Comparison of ENCODE assay signal across 11 mouse cellular contexts in the genomic region with DNA sequence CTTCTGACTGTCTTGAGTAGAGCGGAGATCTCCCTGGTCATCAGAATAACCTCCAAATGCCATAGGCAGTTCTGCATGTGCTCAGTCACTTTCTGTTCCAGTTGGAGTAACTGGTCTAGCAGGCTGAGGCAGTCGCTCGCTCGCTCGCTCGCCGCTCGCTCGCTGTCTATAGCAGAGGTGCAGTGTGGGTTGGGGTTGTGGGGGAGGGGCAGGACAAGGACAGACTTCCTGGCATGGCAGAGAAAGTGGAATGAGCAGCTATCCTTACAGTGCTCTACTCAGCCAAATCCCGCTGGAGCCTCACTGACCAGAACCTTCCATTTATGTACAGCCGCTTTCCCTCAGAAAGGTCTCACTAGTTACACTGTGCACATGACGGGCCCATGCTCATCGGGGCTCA. TPM values are rescaled to one million over a fixed set of nuclear protein-coding genes. Genes with fewer than 3 reads are reported as not detected.
DNase-seq lines count a peak whose midpoint lies in the region; ATAC-seq lines count a peak whose summit lies in the region.
"Had no signal": no experiment of that assay in that cellular context is flagged by ENCODE, and none has a peak within 500 bp of the region (broad histone marks: within the 10 kb centered on the region; RNA-seq: fewer than 3 reads in every experiment).

No protein-coding gene starts in this region.

- H3K9me3 ChIP-seq in limb, embryonic 11.5 days (ENCODE audit: control insufficient read depth, low read length), result no peaks in the 10 kb centered on the region
- H3K9me3 ChIP-seq in limb, embryonic 10.5 days (replicated peaks), result no peaks in the 10 kb centered on the region
- H3K9me3 ChIP-seq in embryonic facial prominence, embryonic 13.5 days, result no peaks in the 10 kb centered on the region
- no peaks in the 10 kb centered on the region for H3K9me3 ChIP-seq in stomach, embryonic 16.5 days (replicated peaks; ENCODE audit: control insufficient read depth, low read length)
- H3K9me3 ChIP-seq: embryonic facial prominence, embryonic 12.5 days had no signal

- no peaks in the 10 kb centered on the region for H3K4me1 ChIP-seq in limb, embryonic 11.5 days (ENCODE audit: control insufficient read depth, insufficient read depth, low read length)
- no peaks in the 10 kb centered on the region for H3K4me1 ChIP-seq in limb, embryonic 10.5 days
- no peaks in the 10 kb centered on the region for H3K4me1 ChIP-seq in embryonic facial prominence, embryonic 13.5 days
- no peaks in the 10 kb centered on the region for H3K4me1 ChIP-seq in stomach, embryonic 16.5 days (ENCODE audit: control insufficient read depth, insufficient read depth, low read length)
- H3K4me1 ChIP-seq: embryonic facial prominence, embryonic 12.5 days had no signal

- no peak overlapping the region for H3K4me2 ChIP-seq in limb, embryonic 11.5 days (ENCODE audit: low read depth, severe bottlenecking)
- no peak overlapping the region for H3K4me2 ChIP-seq in embryonic facial prominence, embryonic 13.5 days
- H3K4me2 ChIP-seq in stomach, embryonic 16.5 days (ENCODE audit: low read depth, low read length), result no peak overlapping the region
- H3K4me2 ChIP-seq: embryonic facial prominence, embryonic 12.5 days had no signal

- peaks cover 9% of the 10 kb centered on the region; the same call in 1 of the 2 replicates for H3K36me3 ChIP-seq in limb, embryonic 11.5 days (ENCODE audit: control insufficient read depth, insufficient read depth, low read length)
- peaks cover 49% of the 10 kb centered on the region for H3K36me3 ChIP-seq in limb, embryonic 10.5 days
- H3K36me3 ChIP-seq in embryonic facial prominence, embryonic 13.5 days, result peaks cover 48% of the 10 kb centered on the region
- H3K36me3 ChIP-seq in stomach, embryonic 16.5 days (ENCODE audit: control insufficient read depth, insufficient read depth, low read length), result peaks cover 31% of the 10 kb centered on the region

- H3K9ac ChIP-seq in limb, embryonic 11.5 days (ENCODE audit: low read length), result no peak overlapping the region
- no peak overlapping the region for H3K9ac ChIP-seq in embryonic facial prominence, embryonic 13.5 days
- no peak overlapping the region for H3K9ac ChIP-seq in stomach, embryonic 16.5 days (ENCODE audit: low read length)
- H3K9ac ChIP-seq: embryonic facial prominence, embryonic 12.5 days had no signal

- no peaks in the 10 kb centered on the region for H3K27me3 ChIP-seq in limb, embryonic 11.5 days (ENCODE audit: control insufficient read depth, insufficient read depth, low read length)
- no peaks in the 10 kb centered on the region for H3K27me3 ChIP-seq in limb, embryonic 10.5 days (ENCODE audit: low read depth, poor library complexity, severe bottlenecking)
- H3K27me3 ChIP-seq in embryonic facial prominence, embryonic 13.5 days, result no peaks in the 10 kb centered on the region
- no peaks in the 10 kb centered on the region for H3K27me3 ChIP-seq in stomach, embryonic 16.5 days (ENCODE audit: control insufficient read depth, insufficient read depth, low read length)
- H3K27me3 ChIP-seq: embryonic facial prominence, embryonic 12.5 days had no signal

- 0 out of 2 replicates have a peak, but pooled peaks have one; percentile 39 for ATAC-seq in limb, embryonic 11.5 days (ENCODE audit: insufficient number of reproducible peaks, low FRiP score, low TSS enrichment, low read depth)
- 0 out of 2 replicates have a peak, but pooled peaks have one; percentile 26 for ATAC-seq in embryonic facial prominence, embryonic 13.5 days (ENCODE audit: insufficient number of reproducible peaks, insufficient read depth, low FRiP score, low TSS enrichment, low read depth)
- ATAC-seq in stomach, embryonic 16.5 days (ENCODE audit: insufficient read depth, low FRiP score), result peak; percentile 62; the same call in 1 of the 2 replicates

- peak; percentile 31 for DNase-seq in adrenal gland, postnatal 25 days
- no peak for DNase-seq in adrenal gland, postnatal 4 days (ENCODE audit: low spot score in 2 of 2)
- DNase-seq in limb, embryonic 11.5 days (ENCODE audit: low spot score), result peak; percentile 32
- DNase-seq in limb, embryonic 10.5 days (ENCODE audit: low spot score), result no peak
- DNase-seq in frontal cortex, postnatal 10 days (ENCODE audit: low spot score in 2 of 2), result no peak
- DNase-seq in cerebellum, adult 9-10 months, result no peak
- DNase-seq: cerebellum, adult 18-20 months; thymus, postnatal 14 days had no signal

- H3K4me3 ChIP-seq in limb, embryonic 11.5 days (ENCODE audit: low read depth, low read length), result no peak overlapping the region
- no peak overlapping the region for H3K4me3 ChIP-seq in limb, embryonic 10.5 days
- H3K4me3 ChIP-seq in embryonic facial prominence, embryonic 13.5 days, result no peak overlapping the region
- H3K4me3 ChIP-seq in stomach, embryonic 16.5 days (replicated peaks; ENCODE audit: low read length), result no peak overlapping the region
- H3K4me3 ChIP-seq: embryonic facial prominence, embryonic 12.5 days had no signal

- 88% methylated on average over 13 of the region's 13 CpGs for WGBS in limb, embryonic 11.5 days
- 85% methylated on average over 13 of the region's 13 CpGs for WGBS in limb, embryonic 10.5 days
- 74% methylated on average over 13 of the region's 13 CpGs for WGBS in embryonic facial prominence, embryonic 13.5 days
- 80% methylated on average over 13 of the region's 13 CpGs for WGBS in stomach, embryonic 16.5 days

- H3K27ac ChIP-seq in limb, embryonic 11.5 days (replicated peaks; ENCODE audit: low read depth, low read length), result no peak overlapping the region
- no peak overlapping the region for H3K27ac ChIP-seq in limb, embryonic 10.5 days
- no peak overlapping the region for H3K27ac ChIP-seq in embryonic facial prominence, embryonic 13.5 days
- peak overlapping the region; percentile 57 for H3K27ac ChIP-seq in stomach, embryonic 16.5 days (ENCODE audit: low read length)
- H3K27ac ChIP-seq: embryonic facial prominence, embryonic 12.5 days had no signal

RNA-seq across cellular contexts. Expression of a gene that starts 13.1 kb away (rescaled TPM):
- 25.3 and 25.4 TPM in 2 replicates for total RNA-seq in adrenal gland, postnatal 25 days (2021)
- 10 to 100 TPM; 28.3 to 31.6 TPM for total RNA-seq in adrenal gland, postnatal 4 days (2021)
- 65.3 and 77.2 TPM in 2 replicates for polyA plus RNA-seq in limb, embryonic 11.5 days (2014; fragmentation: Nextera tagmentation; extraction: Ambion mirVana)
- 75.4 and 88.1 TPM in 2 replicates for polyA plus RNA-seq in limb, embryonic 10.5 days (2016; fragmentation: Nextera tagmentation; extraction: Ambion mirVana)
- 59.4 and 70.0 TPM in 2 replicates for polyA plus RNA-seq in embryonic facial prominence, embryonic 13.5 days (2015; fragmentation: Nextera tagmentation; extraction: Ambion mirVana)
- 53.6 and 54.8 TPM in 2 replicates for polyA plus RNA-seq in stomach, embryonic 16.5 days (2015; fragmentation: Nextera tagmentation; extraction: Ambion mirVana)

RNA-seq across cellular contexts. Expression of a gene that starts 14.0 kb away (rescaled TPM):
- total RNA-seq in adrenal gland, postnatal 25 days (2021), result 79.0 and 88.1 TPM in 2 replicates
- 100 to 1,000 TPM; 101 to 107 TPM for total RNA-seq in adrenal gland, postnatal 4 days (2021)
- polyA plus RNA-seq in limb, embryonic 11.5 days (2014; fragmentation: Nextera tagmentation; extraction: Ambion mirVana), result 280 and 284 TPM in 2 replicates
- 297 and 310 TPM in 2 replicates for polyA plus RNA-seq in limb, embryonic 10.5 days (2016; fragmentation: Nextera tagmentation; extraction: Ambion mirVana)
- polyA plus RNA-seq in embryonic facial prominence, embryonic 13.5 days (2015; fragmentation: Nextera tagmentation; extraction: Ambion mirVana), result 226 and 239 TPM in 2 replicates
- 161 and 165 TPM in 2 replicates for polyA plus RNA-seq in stomach, embryonic 16.5 days (2015; fragmentation: Nextera tagmentation; extraction: Ambion mirVana)

RNA-seq across cellular contexts. Expression of a gene that starts 46.8 kb away (rescaled TPM):
- total RNA-seq in adrenal gland, postnatal 25 days (2021), result 304 and 309 TPM in 2 replicates
- 100 to 1,000 TPM; 298 to 310 TPM for total RNA-seq in adrenal gland, postnatal 4 days (2021)
- polyA plus RNA-seq in limb, embryonic 11.5 days (2014; fragmentation: Nextera tagmentation; extraction: Ambion mirVana), result 278 and 291 TPM in 2 replicates
- 291 and 361 TPM in 2 replicates for polyA plus RNA-seq in limb, embryonic 10.5 days (2016; fragmentation: Nextera tagmentation; extraction: Ambion mirVana)
- polyA plus RNA-seq in embryonic facial prominence, embryonic 13.5 days (2015; fragmentation: Nextera tagmentation; extraction: Ambion mirVana), result 221 and 235 TPM in 2 replicates
- polyA plus RNA-seq in stomach, embryonic 16.5 days (2015; fragmentation: Nextera tagmentation; extraction: Ambion mirVana), result 347 and 352 TPM in 2 replicates

RNA-seq across cellular contexts. Expression of a gene that starts 50.3 kb away (rescaled TPM):
- 25.7 and 30.0 TPM in 2 replicates for total RNA-seq in adrenal gland, postnatal 25 days (2021)
- 10 to 100 TPM; 40.7 to 43.5 TPM for total RNA-seq in adrenal gland, postnatal 4 days (2021)
- polyA plus RNA-seq in limb, embryonic 11.5 days (2014; fragmentation: Nextera tagmentation; extraction: Ambion mirVana), result 7.1 and 7.2 TPM in 2 replicates
- 6.3 and 7.2 TPM in 2 replicates for polyA plus RNA-seq in limb, embryonic 10.5 days (2016; fragmentation: Nextera tagmentation; extraction: Ambion mirVana)
- polyA plus RNA-seq in embryonic facial prominence, embryonic 13.5 days (2015; fragmentation: Nextera tagmentation; extraction: Ambion mirVana), result 6.8 and 9.2 TPM in 2 replicates
- 4.2 and 4.3 TPM in 2 replicates for polyA plus RNA-seq in stomach, embryonic 16.5 days (2015; fragmentation: Nextera tagmentation; extraction: Ambion mirVana)

Comparison
In these comparisons a context has a peak if more than half of its experiments do, and no peak if none do; other contexts are left out.
1. DNase-seq: peak in adrenal gland, postnatal 25 days (single experiment) and limb, embryonic 11.5 days (single experiment); none in adrenal gland, postnatal 4 days (0 of 2), limb, embryonic 10.5 days (single experiment), frontal cortex, postnatal 10 days (0 of 2) and cerebellum, adult 9-10 months (single experiment).
2. Peak in every context shown above with its lines, with median percentiles within 50 percentile points of each other: ATAC-seq.